Mouse (Mus musculus): Measurements from ENCODE around the gene Ptprs. TPM values are rescaled to one million over a fixed set of nuclear protein-coding genes. Genes with fewer than 3 reads are reported as not detected.

Gene Ptprs
- total and polyA plus RNA-seq, 2 experiments from 2014 or later, result 15.7 to 136 TPM

- Histone ChIP-seq H3K9ac (replicated peaks; ENCODE audit: low read depth, low read length) (no peak overlapping the region), H3K9me3 (replicated peaks; ENCODE audit: control insufficient read depth, low read length) (no peaks in the 10 kb centered on the region), H3K4me1 (ENCODE audit: control insufficient read depth, insufficient read depth) (no peaks in the 10 kb centered on the region), H3K36me3 (replicated peaks; ENCODE audit: control insufficient read depth, insufficient read depth, low read length) (peaks cover 69% of the 10 kb centered on the region), H3K4me2 (ENCODE audit: low read depth, low read length) (no peak overlapping the region), H3K27ac (ENCODE audit: low read depth) (no peak overlapping the region), H3K27me3 (ENCODE audit: control insufficient read depth, insufficient read depth, low read length) (no peaks in the 10 kb centered on the region), H3K4me3 (ENCODE audit: low read depth, low read length) (no peak overlapping the region)
- WGBS, result 75% methylated on average over 6 of the region's 6 CpGs
- TF ChIP-seq EP300 (IDR thresholded peaks at IDR 0.05; ENCODE audit: low read depth) (no peak), CTCF (IDR thresholded peaks at IDR 0.05; ENCODE audit: low read depth) (no peak)
- DNase-seq (ENCODE audit: low spot score), result no peak
- no peak for ATAC-seq (ENCODE audit: insufficient read depth, low read depth)
Observed at GRCm38 (mm10) chr17:56380286-56380685, 96.0 kb downstream of the Ptprs start.

GRCm38 (mm10) chr17:56379281-56379834 is 96.9 kb downstream of the Ptprs start:
- Histone ChIP-seq H3K9ac (replicated peaks; ENCODE audit: low read depth, low read length) (peak overlapping the region; percentile 31; the same call in 1 of the 2 replicates), H3K27me3 (ENCODE audit: control insufficient read depth, insufficient read depth, low read length) (no peaks in the 10 kb centered on the region), H3K36me3 (replicated peaks; ENCODE audit: control insufficient read depth, insufficient read depth, low read length) (peaks cover 61% of the 10 kb centered on the region), H3K4me1 (ENCODE audit: control insufficient read depth, insufficient read depth) (no peaks in the 10 kb centered on the region), H3K4me3 (ENCODE audit: low read depth, low read length) (no peak overlapping the region), H3K9me3 (replicated peaks; ENCODE audit: control insufficient read depth, low read length) (no peaks in the 10 kb centered on the region), H3K27ac (ENCODE audit: low read depth) (no peak overlapping the region), H3K4me2 (ENCODE audit: low read depth, low read length) (no peak overlapping the region)
- DNase-seq (ENCODE audit: low spot score) (no peak), ATAC-seq (ENCODE audit: insufficient read depth, low read depth) (no peak)
- TF ChIP-seq CTCF (IDR thresholded peaks at IDR 0.05; ENCODE audit: low read depth) (no peak), EP300 (IDR thresholded peaks at IDR 0.05; ENCODE audit: low read depth) (no peak)
- 62% methylated on average over 6 of the region's 6 CpGs for WGBS

GRCm38 (mm10) chr17:56374851-56375250 is 101.4 kb downstream of the Ptprs start:
- no peak for TF ChIP-seq EP300 (IDR thresholded peaks at IDR 0.05; ENCODE audit: low read depth)
- TF ChIP-seq CTCF (IDR thresholded peaks at IDR 0.05; ENCODE audit: low read depth), result no peak
- no peak for DNase-seq (ENCODE audit: low spot score)
- 64% methylated on average over 1 of the region's 1 CpGs for WGBS
- Histone ChIP-seq H3K4me3 (ENCODE audit: low read depth, low read length) (no peak overlapping the region), H3K9ac (replicated peaks; ENCODE audit: low read depth, low read length) (no peak overlapping the region), H3K9me3 (replicated peaks; ENCODE audit: control insufficient read depth, low read length) (no peaks in the 10 kb centered on the region), H3K27ac (ENCODE audit: low read depth) (no peak overlapping the region), H3K4me2 (ENCODE audit: low read depth, low read length) (no peak overlapping the region), H3K36me3 (replicated peaks; ENCODE audit: control insufficient read depth, insufficient read depth, low read length) (peaks cover 62% of the 10 kb centered on the region), H3K4me1 (ENCODE audit: control insufficient read depth, insufficient read depth) (no peaks in the 10 kb centered on the region), H3K27me3 (ENCODE audit: control insufficient read depth, insufficient read depth, low read length) (no peaks in the 10 kb centered on the region)
- ATAC-seq (ENCODE audit: insufficient read depth, low read depth), result 0 out of 2 replicates have a peak, but pooled peaks have one; percentile 4

- no peak for TF ChIP-seq CTCF (IDR thresholded peaks at IDR 0.05; ENCODE audit: low read depth)
- no peak for TF ChIP-seq EP300 (IDR thresholded peaks at IDR 0.05; ENCODE audit: low read depth)
- H3K9ac ChIP-seq (replicated peaks; ENCODE audit: low read depth, low read length), result no peak overlapping the region
- H3K36me3 ChIP-seq (replicated peaks; ENCODE audit: control insufficient read depth, insufficient read depth, low read length), result peaks cover 62% of the 10 kb centered on the region
- 59% methylated on average over 17 of the region's 17 CpGs for WGBS
- H3K27ac ChIP-seq (ENCODE audit: low read depth), result no peak overlapping the region
- H3K9me3 ChIP-seq (replicated peaks; ENCODE audit: control insufficient read depth, low read length), result no peaks in the 10 kb centered on the region
- DNase-seq (ENCODE audit: low spot score) (no peak), ATAC-seq (ENCODE audit: insufficient read depth, low read depth) (no peak)
- H3K4me3 ChIP-seq (ENCODE audit: low read depth, low read length), result no peak overlapping the region
- no peak overlapping the region for H3K4me2 ChIP-seq (ENCODE audit: low read depth, low read length)
- no peaks in the 10 kb centered on the region for H3K4me1 ChIP-seq (ENCODE audit: control insufficient read depth, insufficient read depth)
- H3K27me3 ChIP-seq (ENCODE audit: control insufficient read depth, insufficient read depth, low read length), result no peaks in the 10 kb centered on the region
Observed at GRCm38 (mm10) chr17:56373136-56374034, 102.9 kb downstream of the Ptprs start.

GRCm38 (mm10) chr17:56372109-56372508 is 104.2 kb downstream of the Ptprs start:
- Histone ChIP-seq H3K27me3 (ENCODE audit: control insufficient read depth, insufficient read depth, low read length) (no peaks in the 10 kb centered on the region), H3K4me2 (ENCODE audit: low read depth, low read length) (no peak overlapping the region), H3K4me1 (ENCODE audit: control insufficient read depth, insufficient read depth) (no peaks in the 10 kb centered on the region), H3K36me3 (replicated peaks; ENCODE audit: control insufficient read depth, insufficient read depth, low read length) (peaks cover 58% of the 10 kb centered on the region), H3K27ac (ENCODE audit: low read depth) (no peak overlapping the region), H3K9me3 (replicated peaks; ENCODE audit: control insufficient read depth, low read length) (no peaks in the 10 kb centered on the region), H3K4me3 (ENCODE audit: low read depth, low read length) (no peak overlapping the region), H3K9ac (replicated peaks; ENCODE audit: low read depth, low read length) (no peak overlapping the region)
- no peak for ATAC-seq (ENCODE audit: insufficient read depth, low read depth)
- TF ChIP-seq CTCF (IDR thresholded peaks at IDR 0.05; ENCODE audit: low read depth) (peak; percentile 2; the same call in 1 of the 2 replicates), EP300 (IDR thresholded peaks at IDR 0.05; ENCODE audit: low read depth) (no peak)
- no peak for DNase-seq (ENCODE audit: low spot score)
- 70% methylated on average over 4 of the region's 4 CpGs for WGBS

Measured in heart, postnatal 0 days (tissue).